ENCODE assay signal across 9 mouse cellular contexts in genomic region chr9:94927101-94927500, GRCm38 (mm10).
A peak's percentile ranks its signal among the peaks of the same experiment; 100 is the strongest.
DNase-seq lines count a peak whose midpoint lies in the region; TF ChIP-seq lines count a peak whose summit lies in the region.
"Had no signal": no experiment of that assay in that cellular context is flagged by ENCODE, and none has a peak within 500 bp of the region (broad histone marks: within the 10 kb centered on the region; RNA-seq: fewer than 3 reads in every experiment).

No protein-coding gene starts in this region.

- TF ChIP-seq POLR2A in lung, adult 2 months (IDR thresholded peaks at IDR 0.05; ENCODE audit: borderline replicate concordance, extremely low read depth, low read depth, low read length): no peak

- peak; percentile 54 for TF ChIP-seq CTCF in lung, adult 2 months (IDR thresholded peaks at IDR 0.05; ENCODE audit: insufficient read depth, low read length)

- H3K4me1 ChIP-seq in lung, adult 2 months (ENCODE audit: control insufficient read depth, insufficient read depth, low read length): no peaks in the 10 kb centered on the region
- H3K4me1 ChIP-seq: neural tube, embryonic 13.5 days had no signal

- peak; percentile 21 for DNase-seq in embryo, embryonic 10.5 days (ENCODE audit: low spot score)
- DNase-seq in embryo, embryonic 11 days: no peak
- no peak for DNase-seq in lung, adult 2 months
- DNase-seq in lung, postnatal 25 days (ENCODE audit: low spot score): no peak
- peak; percentile 73 for DNase-seq in induced T-regulatory cell, adult 2 months (ENCODE audit: low read depth)
- DNase-seq in thymus, postnatal 25 days: peak; percentile 72
- no peak for DNase-seq in gastrocnemius, adult 18-20 months (ENCODE audit: low spot score)
- no peak for DNase-seq in frontal cortex, postnatal 14 days (ENCODE audit: low spot score in 2 of 2)

- H3K4me3 ChIP-seq in lung, adult 2 months (replicated peaks; ENCODE audit: extremely low read depth, low read depth, low read length): no peak overlapping the region
- H3K4me3 ChIP-seq: neural tube, embryonic 13.5 days had no signal

Comparison
In these comparisons a context has a peak if more than half of its experiments do, and no peak if none do; other contexts are left out.
1. DNase-seq: peak in embryo, embryonic 10.5 days (single experiment), induced T-regulatory cell, adult 2 months (single experiment) and thymus, postnatal 25 days (single experiment); none in embryo, embryonic 11 days (single experiment), lung, adult 2 months (single experiment), lung, postnatal 25 days (single experiment), gastrocnemius, adult 18-20 months (single experiment) and frontal cortex, postnatal 14 days (0 of 2).